Mouse (Mus musculus) layer of hippocampus, adult 2 months (tissue): Measurements from ENCODE around the gene Slc22a14. TPM values are rescaled to one million over a fixed set of nuclear protein-coding genes. Genes with fewer than 3 reads are reported as not detected.

Source experiments
- DNase-seq, 2 experiments: peaks; one replicate each; pipeline ENCODE4 v3.0.0; 2022; ENCODE audit warnings: low spot score in 2 of 2
- H3K27ac ChIP-seq: fragments of 200-600 bp; 2 replicates; pipeline ENCODE4 v1.8.1; 2022
- H3K4me3 ChIP-seq: fragments of 200-600 bp; 2 replicates; pipeline ENCODE4 v1.8.1; 2022; ENCODE audit warnings: mild to moderate bottlenecking
- CTCF ChIP-seq: fragments of 200-600 bp; conservative IDR thresholded peaks from 2 replicates; pipeline ENCODE4 v1.8.1; 2022; ENCODE audit warnings: antibody characterized with exemption, mild to moderate bottlenecking, moderate library complexity
- total RNA-seq, 2 experiments: library from RNA; stranded (reverse); gene quantifications; 2 replicates each; pipeline ENCODE4 v1.2.3; 2021

Slc22a14 gene
- total RNA-seq, 2 experiments from 2014 or later, result not detected

DNA sequence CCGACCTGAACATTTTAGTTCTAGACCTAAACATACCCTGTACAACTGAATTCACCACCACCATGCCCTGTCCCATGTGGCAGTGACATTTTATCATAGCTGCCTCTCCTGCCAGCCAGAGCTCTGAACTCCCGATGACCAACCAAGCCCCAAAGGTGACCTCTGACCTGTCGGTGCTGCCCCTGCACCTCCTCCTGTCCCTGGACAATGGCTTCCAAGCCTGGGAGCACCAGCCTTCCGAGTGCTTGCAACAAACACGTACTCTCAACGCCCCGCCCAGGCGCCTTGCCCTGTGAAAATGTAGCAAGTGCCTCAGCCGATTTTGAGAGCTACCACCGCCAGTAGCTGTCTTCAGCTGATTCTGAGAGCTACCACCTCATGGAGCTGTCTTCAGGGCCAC is 220.2 kb downstream of the Slc22a14 start:
- TF ChIP-seq CTCF, result no peak
- DNase-seq, result no peak
- no peak overlapping the region for H3K4me3 ChIP-seq
- H3K27ac ChIP-seq, result no peak overlapping the region

DNA sequence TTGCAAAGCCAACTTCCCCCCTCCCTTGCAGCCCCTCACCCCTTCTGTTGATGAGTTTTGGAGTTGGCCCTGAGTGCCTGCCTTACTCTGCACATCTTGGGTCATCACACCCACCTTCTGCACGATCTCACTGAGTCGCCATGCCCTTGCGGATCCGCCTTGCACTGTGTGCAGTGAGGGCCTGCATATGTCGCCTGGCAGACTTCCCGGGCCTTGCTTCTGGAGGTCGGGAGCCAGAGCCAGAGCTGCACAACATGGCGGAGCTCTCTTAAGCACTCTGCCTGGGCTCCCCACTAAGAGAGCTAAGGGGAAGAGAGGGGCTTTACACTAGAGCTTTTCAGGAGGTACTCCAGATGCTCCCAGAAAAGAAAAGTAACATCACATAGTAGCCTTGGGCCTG is 220.7 kb downstream of the Slc22a14 start:
- Histone ChIP-seq H3K27ac (no peak overlapping the region), H3K4me3 (no peak overlapping the region)
- DNase-seq, result no peak
- no peak for TF ChIP-seq CTCF

DNA sequence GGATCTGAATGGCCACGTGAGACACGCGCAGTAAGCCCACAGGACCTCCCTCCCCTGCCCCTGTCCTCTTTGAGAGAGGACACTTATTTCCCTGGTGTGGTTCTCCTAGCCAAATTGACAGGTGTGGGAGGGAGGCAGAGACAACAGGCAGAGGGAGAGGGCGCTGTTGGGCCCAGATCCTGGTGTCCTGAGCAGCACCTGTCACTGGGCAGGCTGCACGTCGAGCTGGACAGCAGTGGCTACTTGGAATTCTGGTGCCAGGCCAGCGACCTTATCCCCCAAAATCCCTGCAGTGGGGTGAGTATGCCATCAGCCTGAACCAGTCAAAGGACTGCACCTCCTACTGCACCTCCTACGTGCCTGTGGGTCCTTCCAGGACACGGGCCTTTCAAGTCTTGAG is 222.0 kb downstream of the Slc22a14 start:
- Histone ChIP-seq H3K4me3 (no peak overlapping the region), H3K27ac (no peak overlapping the region)
- no peak for TF ChIP-seq CTCF
- no peak for DNase-seq

DNA sequence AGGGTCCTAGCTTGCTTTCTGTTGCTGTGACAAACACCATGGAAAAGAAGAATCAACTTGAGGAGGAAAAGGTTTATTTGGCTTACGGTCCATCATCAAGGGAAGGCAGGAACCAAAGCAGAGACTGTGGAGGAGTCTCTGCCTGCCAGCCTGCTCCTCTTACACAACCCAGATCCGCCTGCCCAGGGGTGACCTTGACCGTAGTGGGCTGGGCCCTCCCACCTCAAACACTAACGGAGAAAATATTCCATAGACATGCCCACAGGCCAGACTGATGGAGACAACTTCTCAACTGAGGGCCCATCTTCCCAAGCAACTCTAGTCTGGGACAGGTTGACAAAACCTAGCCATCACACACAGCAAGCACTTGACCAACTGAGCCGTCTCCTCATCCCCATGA is 223.3 kb downstream of the Slc22a14 start:
- Histone ChIP-seq H3K27ac (no peak overlapping the region), H3K4me3 (no peak overlapping the region)
- no peak for TF ChIP-seq CTCF
- no peak for DNase-seq

DNA sequence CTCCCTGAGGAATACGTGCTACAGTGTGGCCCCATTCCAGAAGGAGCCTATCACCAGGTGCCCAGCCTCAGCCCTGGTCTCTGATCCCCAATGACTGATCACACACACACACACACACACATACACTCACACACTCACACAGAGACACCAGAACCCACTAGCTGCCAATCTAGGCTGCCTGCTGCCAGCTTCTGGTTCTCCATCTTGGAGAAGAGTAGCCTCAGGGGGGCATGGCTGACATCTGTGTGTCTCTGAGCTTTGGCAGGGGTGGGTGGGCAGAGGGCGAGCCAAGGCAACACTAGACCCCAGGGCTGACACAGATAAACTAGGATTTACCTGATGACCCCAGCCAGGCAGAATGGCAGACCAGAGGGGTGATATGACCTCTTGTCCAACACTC is 226.5 kb downstream of the Slc22a14 start:
- no peak for TF ChIP-seq CTCF
- DNase-seq, result no peak
- Histone ChIP-seq H3K27ac (no peak overlapping the region), H3K4me3 (no peak overlapping the region)

DNA sequence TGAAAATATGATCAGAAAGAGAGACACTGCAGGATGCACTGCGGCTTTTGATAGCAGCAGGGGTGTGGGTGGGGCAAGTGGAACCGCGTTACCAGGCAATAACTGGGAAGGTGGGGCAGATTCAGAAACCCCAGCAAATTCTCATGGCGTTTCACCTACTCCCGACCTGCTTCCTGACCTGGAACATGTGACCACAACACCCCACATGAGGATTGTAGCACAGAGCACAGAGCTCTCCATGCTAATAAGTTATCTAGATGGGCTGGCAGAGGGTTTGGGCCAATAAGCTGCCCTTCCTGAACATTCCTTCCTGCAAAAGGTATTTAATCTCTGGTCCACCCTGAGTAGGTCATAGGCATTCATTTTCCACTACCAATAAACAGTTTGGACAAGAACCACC is 234.7 kb downstream of the Slc22a14 start:
- no peak for TF ChIP-seq CTCF
- no peak overlapping the region for H3K4me3 ChIP-seq
- H3K27ac ChIP-seq, result no peak overlapping the region
- DNase-seq, result no peak

DNA sequence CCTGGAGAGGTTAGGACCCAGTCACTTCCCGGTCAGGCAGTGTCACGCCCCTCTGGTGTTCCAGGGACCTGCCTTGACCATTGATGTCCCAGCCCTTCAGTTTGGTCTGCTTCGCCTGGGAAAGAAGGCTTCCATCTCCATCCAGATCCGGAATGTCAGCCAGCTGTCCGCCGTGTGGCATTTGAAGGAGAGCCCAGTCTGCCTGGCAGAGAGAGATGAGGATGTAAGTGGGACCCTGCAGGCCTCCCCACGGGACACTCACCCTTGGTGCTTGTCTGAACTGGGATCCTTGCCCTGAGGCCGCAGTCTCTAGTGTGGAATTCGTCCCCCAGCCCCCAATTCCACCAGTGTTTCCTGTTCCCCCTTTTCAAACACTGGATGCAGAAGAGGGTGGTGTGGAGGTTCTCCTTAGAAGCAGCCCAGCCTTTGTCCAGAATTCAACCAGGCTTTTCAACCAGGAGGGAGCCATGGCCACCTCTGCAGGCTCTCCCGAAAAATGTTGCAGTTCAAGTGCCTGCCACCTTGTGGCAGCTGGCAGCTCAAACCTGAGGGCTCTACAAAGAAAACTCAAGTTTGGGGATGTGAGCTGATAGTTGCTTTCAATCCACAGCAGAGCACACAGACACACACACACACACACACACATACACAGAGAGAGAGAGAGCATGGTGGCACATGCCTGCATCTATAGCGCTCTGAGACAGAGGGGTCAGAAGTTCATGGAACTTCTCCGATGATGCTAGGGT is 236.7 kb downstream of the Slc22a14 start:
- H3K4me3 ChIP-seq, result no peak overlapping the region
- peak; percentile 61 for TF ChIP-seq CTCF
- DNase-seq, result no peak
- no peak overlapping the region for H3K27ac ChIP-seq

DNA sequence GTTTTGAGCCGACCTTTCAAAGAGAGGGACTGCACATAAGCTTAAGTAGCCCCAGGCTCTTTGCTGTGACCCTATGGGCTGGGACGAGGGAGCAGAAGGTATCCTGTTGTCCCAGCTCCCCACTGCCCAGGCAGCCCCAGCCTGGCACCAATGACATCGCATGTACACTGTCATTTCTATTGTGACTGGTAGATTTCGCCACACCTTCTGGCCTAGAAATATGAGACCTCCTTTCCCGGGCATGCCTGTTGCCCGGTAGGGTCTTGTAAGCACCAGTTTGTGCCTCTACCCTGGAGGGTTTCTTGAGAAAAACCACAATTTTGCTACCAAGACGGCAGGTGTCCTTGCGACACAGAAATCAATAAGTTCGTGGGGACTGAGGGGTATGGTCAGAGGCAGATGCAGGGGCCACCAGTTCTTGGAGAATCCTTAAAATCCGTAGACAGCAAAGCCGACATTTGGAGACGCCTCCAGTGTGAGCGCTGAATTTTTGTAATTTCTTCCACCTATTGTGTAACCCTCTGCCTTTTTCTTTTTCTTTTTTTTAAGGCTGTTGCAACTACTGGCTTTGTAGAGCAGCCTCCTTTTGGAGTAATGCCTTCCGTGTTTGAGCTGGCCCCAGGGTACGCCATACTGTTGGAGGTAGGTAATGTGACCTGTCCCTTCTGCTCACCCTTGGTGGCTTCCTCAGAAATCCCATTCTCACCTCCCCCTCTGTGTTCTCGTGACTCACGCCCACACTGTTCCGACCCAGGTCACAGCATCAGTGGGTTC is 242.6 kb downstream of the Slc22a14 start:
- no peak for TF ChIP-seq CTCF
- Histone ChIP-seq H3K4me3 (no peak overlapping the region), H3K27ac (no peak overlapping the region)
- no peak for DNase-seq

DNA sequence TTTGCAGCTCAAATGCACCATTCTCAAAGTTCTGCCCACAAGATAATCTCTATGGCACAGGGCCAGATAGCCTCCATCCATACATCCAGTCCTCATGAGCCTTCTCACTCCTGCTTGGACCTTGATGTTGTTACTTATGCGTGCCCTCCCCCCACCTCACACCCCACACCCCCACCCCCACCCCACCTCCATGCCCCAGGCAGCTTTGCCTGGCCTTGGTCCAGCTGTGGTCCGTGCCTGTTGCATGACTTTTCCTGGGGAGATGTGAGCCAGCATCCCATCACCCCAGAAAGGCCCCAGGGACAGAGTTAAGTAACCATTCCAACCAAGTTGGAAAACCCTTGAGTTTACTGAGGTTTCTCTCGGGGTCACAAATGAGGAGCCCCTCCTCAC is 245.2 kb downstream of the Slc22a14 start:
- Histone ChIP-seq H3K4me3 (no peak overlapping the region), H3K27ac (no peak overlapping the region)
- no peak for DNase-seq
- no peak for TF ChIP-seq CTCF

Other genes with a start within 250 kb of the Slc22a14 start
- 1 to 10 TPM; 1.6 TPM for gene Acaa1b, start 208.5 kb downstream of the Slc22a14 start, total RNA-seq
- not detected for gene Gm47289, start 206.4 kb downstream of the Slc22a14 start, total RNA-seq
- gene Slc22a13, start 156.5 kb downstream of the Slc22a14 start, total RNA-seq, result not detected
- 10 to 100 TPM; 30.2 to 31.2 TPM for gene Oxsr1, start 43.1 kb downstream of the Slc22a14 start, total RNA-seq
- 10 to 100 TPM; 77.9 to 83.1 TPM for gene Acaa1a, start 25.9 kb downstream of the Slc22a14 start, total RNA-seq
- gene Myd88, start 24.1 kb downstream of the Slc22a14 start, total RNA-seq, result 1 to 10 TPM; 5.4 to 5.7 TPM
- gene Xylb, start 8.2 kb downstream of the Slc22a14 start, total RNA-seq, result 1 to 10 TPM; 4.9 to 5.1 TPM
- gene Acvr2b, start 36.6 kb upstream of the Slc22a14 start, total RNA-seq, result 10 to 100 TPM; 13.9 to 14.8 TPM
- gene Exog, start 79.4 kb upstream of the Slc22a14 start, total RNA-seq, result 10 to 100 TPM; 17.1 to 19.1 TPM
- gene Scn5a, start 213.5 kb upstream of the Slc22a14 start, total RNA-seq, result under 1 TPM; 0.86 to 0.97 TPM